Mouse (Mus musculus): ENCODE results near the gene Otud4.

GRCm38 (mm10) chr8:79610268-79610667, 29.1 kb upstream of the Otud4 start:
- TF ChIP-seq ZNF384 (IDR thresholded peaks at IDR 0.05; ENCODE audit: low read depth, low read length) (no peak), UBTF (IDR thresholded peaks at IDR 0.05; ENCODE audit: borderline replicate concordance, insufficient read depth, low read depth, low read length) (no peak), EP300 (IDR thresholded peaks at IDR 0.05; ENCODE audit: low read depth in 1 of 2, low read length in 2 of 2) (no peak), GATA1 (IDR thresholded peaks at IDR 0.05; ENCODE audit: low read depth, low read length) (no peak), TBP (IDR thresholded peaks at IDR 0.05; ENCODE audit: low read depth, low read length) (no peak), KAT2A (conservative IDR thresholded peaks at IDR 0.05; ENCODE audit: low read depth, low read length) (no peak), TAL1 (IDR thresholded peaks at IDR 0.05; ENCODE audit: low read length) (no peak), CTCF (IDR thresholded peaks at IDR 0.05 in 2 of 3, conservative IDR thresholded peaks at IDR 0.05 in 1 of 3; ENCODE audit: control insufficient read depth in 1 of 3, insufficient read depth in 1 of 3, low read depth in 2 of 3, low read length in 3 of 3, poor library complexity in 1 of 3, severe bottlenecking in 1 of 3) (no peak), E2F4 (IDR thresholded peaks at IDR 0.05; ENCODE audit: borderline replicate concordance, low read depth, low read length) (no peak), ZC3H11A (IDR thresholded peaks at IDR 0.05; ENCODE audit: low read depth, low read length) (no peak), GABPA (IDR thresholded peaks at IDR 0.05; ENCODE audit: low read depth, low read length) (no peak), POLR2A (IDR thresholded peaks at IDR 0.05; ENCODE audit: control insufficient read depth in 1 of 2, insufficient read depth in 1 of 2, low read depth in 1 of 2, low read length in 2 of 2, poor library complexity in 1 of 2) (no peak)

Data from MEL (cell line).